In genomic region chr10:79704970-79705360, GRCm38 (mm10) we compare ENCODE assay signal across 8 mouse cellular contexts. TPM values are rescaled to one million over a fixed set of nuclear protein-coding genes. Genes with fewer than 3 reads are reported as not detected.
DNase-seq lines count a peak whose midpoint lies in the region; ATAC-seq and TF ChIP-seq lines count a peak whose summit lies in the region.

No protein-coding gene starts in this region.

- H3K9ac ChIP-seq in lung, embryonic 14.5 days: peak overlapping the region; percentile 94
- peak overlapping the region; percentile 96 for H3K9ac ChIP-seq in intestine, embryonic 16.5 days (ENCODE audit: low read depth, low read length)
- H3K9ac ChIP-seq in neural tube, embryonic 13.5 days: peak overlapping the region; percentile 85

- no peaks in the 10 kb centered on the region for H3K9me3 ChIP-seq in lung, embryonic 14.5 days (ENCODE audit: low read depth, low read length)
- H3K9me3 ChIP-seq in intestine, embryonic 16.5 days (ENCODE audit: control insufficient read depth, low read length): no peaks in the 10 kb centered on the region
- no peaks in the 10 kb centered on the region for H3K9me3 ChIP-seq in neural tube, embryonic 13.5 days

- WGBS in lung, embryonic 14.5 days: 2% methylated on average over 10 of the region's 10 CpGs
- WGBS in intestine, embryonic 16.5 days: 3% methylated on average over 10 of the region's 10 CpGs
- 5% methylated on average over 10 of the region's 10 CpGs for WGBS in neural tube, embryonic 13.5 days

- no peaks in the 10 kb centered on the region for H3K27me3 ChIP-seq in lung, embryonic 14.5 days (ENCODE audit: insufficient read depth, low read length)
- H3K27me3 ChIP-seq in intestine, embryonic 16.5 days (replicated peaks; ENCODE audit: control insufficient read depth, insufficient read depth, low read length): no peaks in the 10 kb centered on the region
- no peaks in the 10 kb centered on the region for H3K27me3 ChIP-seq in neural tube, embryonic 13.5 days

- no peak for DNase-seq in lung, embryonic 14.5 days
- no peak for DNase-seq in lung, postnatal 10 days
- no peak for DNase-seq in layer of hippocampus, postnatal 36 days
- DNase-seq in kidney, postnatal 4 days: no peak

- peak overlapping the region; percentile 81 for H3K4me3 ChIP-seq in lung, embryonic 14.5 days (ENCODE audit: low read depth, low read length)
- H3K4me3 ChIP-seq in intestine, embryonic 16.5 days (ENCODE audit: low read length): peak overlapping the region; percentile 84
- peak overlapping the region; percentile 59 for H3K4me3 ChIP-seq in neural tube, embryonic 13.5 days

- no peak for ATAC-seq in lung, embryonic 14.5 days (ENCODE audit: insufficient read depth)
- ATAC-seq in erythroblast, adult 5-6 weeks (replicated peaks; ENCODE audit: low FRiP score, poor library complexity, severe bottlenecking): peak; percentile 16
- no peak for ATAC-seq in intestine, embryonic 16.5 days
- ATAC-seq in neural tube, embryonic 13.5 days (ENCODE audit: low read depth): peak; percentile 1
- ATAC-seq in megakaryocyte progenitor cell, adult 5-6 weeks (replicated peaks; ENCODE audit: poor library complexity): no peak

- peaks cover 38% of the 10 kb centered on the region for H3K36me3 ChIP-seq in lung, embryonic 14.5 days (ENCODE audit: insufficient read depth)
- H3K36me3 ChIP-seq in intestine, embryonic 16.5 days (ENCODE audit: control insufficient read depth, insufficient read depth, low read length): peaks cover 14% of the 10 kb centered on the region; the same call in 1 of the 2 replicates
- H3K36me3 ChIP-seq in neural tube, embryonic 13.5 days: peaks cover 29% of the 10 kb centered on the region

- H3K4me2 ChIP-seq in lung, embryonic 14.5 days: peak overlapping the region; percentile 77
- H3K4me2 ChIP-seq in intestine, embryonic 16.5 days (ENCODE audit: low read depth, low read length): peak overlapping the region; percentile 88
- H3K4me2 ChIP-seq in neural tube, embryonic 13.5 days: peak overlapping the region; percentile 99

- H3K27ac ChIP-seq in lung, embryonic 14.5 days (ENCODE audit: low read depth): peak overlapping the region; percentile 88
- H3K27ac ChIP-seq in intestine, embryonic 16.5 days (ENCODE audit: low read length): peak overlapping the region; percentile 72
- peak overlapping the region; percentile 84 for H3K27ac ChIP-seq in neural tube, embryonic 13.5 days (replicated peaks)

- peaks cover 9% of the 10 kb centered on the region for H3K4me1 ChIP-seq in lung, embryonic 14.5 days (ENCODE audit: insufficient read depth)
- H3K4me1 ChIP-seq in intestine, embryonic 16.5 days (ENCODE audit: control insufficient read depth, insufficient read depth, low read length): peaks cover 53% of the 10 kb centered on the region
- H3K4me1 ChIP-seq in neural tube, embryonic 13.5 days (replicated peaks): peaks cover 33% of the 10 kb centered on the region

- no peak for TF ChIP-seq CTCF in lung, embryonic 14.5 days (IDR thresholded peaks at IDR 0.05; ENCODE audit: low read depth)

RNA-seq across cellular contexts. Expression of gene Bsg, which starts 0.7 kb away (rescaled TPM):
- polyA plus RNA-seq in lung, embryonic 14.5 days (2014; fragmentation: Nextera tagmentation; extraction: Ambion mirVana): 842 and 871 TPM in 2 replicates
- total RNA-seq in erythroblast, adult 5-6 weeks (2015; ENCODE audit: low replicate concordance): 913 and 945 TPM in 2 replicates
- total RNA-seq in erythroblast, adult 5-6 weeks (2017; ENCODE audit: low replicate concordance): 805 and 888 TPM in 2 replicates
- polyA plus RNA-seq in intestine, embryonic 16.5 days (2015; fragmentation: Nextera tagmentation; extraction: Ambion mirVana): 1,158 and 1,189 TPM in 2 replicates
- polyA plus RNA-seq in neural tube, embryonic 13.5 days (2015; fragmentation: Nextera tagmentation; extraction: Ambion mirVana): 750 and 762 TPM in 2 replicates
- total RNA-seq in layer of hippocampus, postnatal 36 days (2021): 100 to 1,000 TPM; 555 to 610 TPM
- total RNA-seq in megakaryocyte progenitor cell, adult 5-6 weeks (2015): 441 and 471 TPM in 2 replicates
- total RNA-seq in megakaryocyte progenitor cell, adult 5-6 weeks (2017): 272 TPM in 2 replicates

RNA-seq across cellular contexts. Expression of gene Hcn2, which starts 11.5 kb away (rescaled TPM):
- polyA plus RNA-seq in lung, embryonic 14.5 days (2014; fragmentation: Nextera tagmentation; extraction: Ambion mirVana): 0.14 TPM in 1 of 2 replicates, not detected in the other
- not detected in 2 replicates for total RNA-seq in erythroblast, adult 5-6 weeks (2015; ENCODE audit: low replicate concordance)
- not detected in 2 replicates for total RNA-seq in erythroblast, adult 5-6 weeks (2017; ENCODE audit: low replicate concordance)
- polyA plus RNA-seq in intestine, embryonic 16.5 days (2015; fragmentation: Nextera tagmentation; extraction: Ambion mirVana): 0.04 TPM in 1 of 2 replicates, not detected in the other
- 0.78 and 0.83 TPM in 2 replicates for polyA plus RNA-seq in neural tube, embryonic 13.5 days (2015; fragmentation: Nextera tagmentation; extraction: Ambion mirVana)
- total RNA-seq in layer of hippocampus, postnatal 36 days (2021): 100 to 1,000 TPM; 106 to 118 TPM
- total RNA-seq in megakaryocyte progenitor cell, adult 5-6 weeks (2015): not detected in 2 replicates
- not detected in 2 replicates for total RNA-seq in megakaryocyte progenitor cell, adult 5-6 weeks (2017)

RNA-seq across cellular contexts. Expression of gene Gzmm, which starts 16.1 kb away (rescaled TPM):
- 0.24 and 0.84 TPM in 2 replicates for polyA plus RNA-seq in lung, embryonic 14.5 days (2014; fragmentation: Nextera tagmentation; extraction: Ambion mirVana)
- not detected in 2 replicates for total RNA-seq in erythroblast, adult 5-6 weeks (2015; ENCODE audit: low replicate concordance)
- total RNA-seq in erythroblast, adult 5-6 weeks (2017; ENCODE audit: low replicate concordance): 1.7 TPM in 1 of 2 replicates, not detected in the other
- polyA plus RNA-seq in intestine, embryonic 16.5 days (2015; fragmentation: Nextera tagmentation; extraction: Ambion mirVana): 0.21 and 0.56 TPM in 2 replicates
- 0.69 and 1.5 TPM in 2 replicates for polyA plus RNA-seq in neural tube, embryonic 13.5 days (2015; fragmentation: Nextera tagmentation; extraction: Ambion mirVana)
- 1 to 10 TPM; 2.4 to 2.5 TPM for total RNA-seq in layer of hippocampus, postnatal 36 days (2021)
- total RNA-seq in megakaryocyte progenitor cell, adult 5-6 weeks (2015): 0.29 and 0.49 TPM in 2 replicates
- 1.1 and 2.8 TPM in 2 replicates for total RNA-seq in megakaryocyte progenitor cell, adult 5-6 weeks (2017)

RNA-seq across cellular contexts. Expression of gene Cdc34, which starts 23.0 kb away (rescaled TPM):
- 88.2 and 92.9 TPM in 2 replicates for polyA plus RNA-seq in lung, embryonic 14.5 days (2014; fragmentation: Nextera tagmentation; extraction: Ambion mirVana)
- total RNA-seq in erythroblast, adult 5-6 weeks (2015; ENCODE audit: low replicate concordance): 20.5 and 25.9 TPM in 2 replicates
- 36.7 and 46.1 TPM in 2 replicates for total RNA-seq in erythroblast, adult 5-6 weeks (2017; ENCODE audit: low replicate concordance)
- polyA plus RNA-seq in intestine, embryonic 16.5 days (2015; fragmentation: Nextera tagmentation; extraction: Ambion mirVana): 120 and 128 TPM in 2 replicates
- 98.3 and 98.7 TPM in 2 replicates for polyA plus RNA-seq in neural tube, embryonic 13.5 days (2015; fragmentation: Nextera tagmentation; extraction: Ambion mirVana)
- total RNA-seq in layer of hippocampus, postnatal 36 days (2021): 10 to 100 TPM; 67.0 to 70.2 TPM
- total RNA-seq in megakaryocyte progenitor cell, adult 5-6 weeks (2015): 69.2 and 79.0 TPM in 2 replicates
- total RNA-seq in megakaryocyte progenitor cell, adult 5-6 weeks (2017): 154 and 169 TPM in 2 replicates

RNA-seq across cellular contexts. Expression of gene Tpgs1, which starts 35.8 kb away (rescaled TPM):
- polyA plus RNA-seq in lung, embryonic 14.5 days (2014; fragmentation: Nextera tagmentation; extraction: Ambion mirVana): 56.4 and 62.4 TPM in 2 replicates
- total RNA-seq in erythroblast, adult 5-6 weeks (2015; ENCODE audit: low replicate concordance): 2.9 and 6.3 TPM in 2 replicates
- 0.56 and 0.68 TPM in 2 replicates for total RNA-seq in erythroblast, adult 5-6 weeks (2017; ENCODE audit: low replicate concordance)
- 56.8 and 64.4 TPM in 2 replicates for polyA plus RNA-seq in intestine, embryonic 16.5 days (2015; fragmentation: Nextera tagmentation; extraction: Ambion mirVana)
- polyA plus RNA-seq in neural tube, embryonic 13.5 days (2015; fragmentation: Nextera tagmentation; extraction: Ambion mirVana): 82.3 and 90.2 TPM in 2 replicates
- total RNA-seq in layer of hippocampus, postnatal 36 days (2021): 10 to 100 TPM; 64.6 to 68.3 TPM
- 8.3 and 10.2 TPM in 2 replicates for total RNA-seq in megakaryocyte progenitor cell, adult 5-6 weeks (2015)
- 8.2 and 10.4 TPM in 2 replicates for total RNA-seq in megakaryocyte progenitor cell, adult 5-6 weeks (2017)

Comparison
In these comparisons a context has a peak if more than half of its experiments do, and no peak if none do; other contexts are left out.
1. ATAC-seq: peak in erythroblast, adult 5-6 weeks (single experiment) and neural tube, embryonic 13.5 days (single experiment); none in lung, embryonic 14.5 days (single experiment), intestine, embryonic 16.5 days (single experiment) and megakaryocyte progenitor cell, adult 5-6 weeks (single experiment).
2. RNA of gene Hcn2, which starts 11.5 kb away (total RNA-seq): 106 to 118 TPM in layer of hippocampus, postnatal 36 days; not detected in erythroblast, adult 5-6 weeks and not detected in megakaryocyte progenitor cell, adult 5-6 weeks; every median in the first group is over 100 times any median in the second.
3. Peak in every context shown above with its lines, with median percentiles within 50 percentile points of each other: H3K27ac ChIP-seq, H3K4me2 ChIP-seq, H3K4me3 ChIP-seq and H3K9ac ChIP-seq.